Mouse (Mus musculus) E14TG2a.4 (cell line): ENCODE data around the gene 1700042G07Rik.

Experiments
- CTCF ChIP-seq: conservative IDR thresholded peaks from 2 replicates; pipeline ENCODE4 v1.5.1; 2014; ENCODE audit warnings: low read length
- POU5F1 ChIP-seq: IDR thresholded peaks from 2 replicates; pipeline ENCODE4 v1.6.1; 2014; ENCODE audit warnings: low read length, borderline replicate concordance

GRCm38 (mm10) chr4:116220071-116220650 is 47.0 kb downstream of the 1700042G07Rik start:
- TF ChIP-seq CTCF, result no peak
- no peak for TF ChIP-seq POU5F1
